In genomic region chr19:17393841-17394591, GRCm38 (mm10) we compare ENCODE assay signal across 7 mouse cellular contexts. TPM values are rescaled to one million over a fixed set of nuclear protein-coding genes. Genes with fewer than 3 reads are reported as not detected.
DNase-seq lines count a peak whose midpoint lies in the region; ATAC-seq lines count a peak whose summit lies in the region.

Gene Rfk, plus strand, starts transcription at chr19:17394043.

- H3K27ac ChIP-seq in intestine, embryonic 15.5 days = peak within 1 kb of the TSS; percentile 52
- H3K27ac ChIP-seq in midbrain, embryonic 10.5 days (replicated peaks) = peak within 1 kb of the TSS; percentile 86

- peak; percentile 99 for ATAC-seq in intestine, embryonic 15.5 days

- H3K4me3 ChIP-seq in intestine, embryonic 15.5 days (replicated peaks) = peak within 1 kb of the TSS; percentile 62
- H3K4me3 ChIP-seq in midbrain, embryonic 10.5 days = peak within 1 kb of the TSS; percentile 73

- H3K9ac ChIP-seq in intestine, embryonic 15.5 days = peak within 1 kb of the TSS; percentile 76

- intact Hi-C loops in left cerebral cortex, postnatal 25 days (cut with DNase I) = no loop called here

- H3K4me2 ChIP-seq in intestine, embryonic 15.5 days (replicated peaks) = peak within 1 kb of the TSS; percentile 67

- H3K9me3 ChIP-seq in intestine, embryonic 15.5 days = no peaks in the 10 kb centered on the region
- H3K9me3 ChIP-seq in midbrain, embryonic 10.5 days (replicated peaks) = no peaks in the 10 kb centered on the region

- DNase-seq in adrenal gland, adult (ENCODE audit: inconsistent age in 2 of 2, low spot score in 1 of 2) = peak; percentile 93 to 98
- peak; percentile 93 for DNase-seq in embryo, embryonic 10.5 days (ENCODE audit: low spot score)
- peak; percentile 94 for DNase-seq in gastrocnemius, postnatal 25 days
- peak; percentile 88 to 92 for DNase-seq in left cerebral cortex, postnatal 25 days (ENCODE audit: low spot score in 2 of 2)
- DNase-seq in midbrain, embryonic 10.5 days (ENCODE audit: low spot score) = peak; percentile 92
- peak; percentile 91 for DNase-seq in right cerebral cortex, postnatal 4 days

- 0 out of 2 replicates have a peak, but pooled peaks cover 4% of the 10 kb centered on the region for H3K36me3 ChIP-seq in intestine, embryonic 15.5 days
- peaks cover 24% of the 10 kb centered on the region for H3K36me3 ChIP-seq in midbrain, embryonic 10.5 days

- H3K27me3 ChIP-seq in intestine, embryonic 15.5 days (replicated peaks) = no peaks in the 10 kb centered on the region; the same call in 1 of the 2 replicates
- peaks cover 42% of the 10 kb centered on the region for H3K27me3 ChIP-seq in midbrain, embryonic 10.5 days (ENCODE audit: low read depth, poor library complexity, severe bottlenecking)

- 0 out of 2 replicates have a peak, but pooled peaks cover 2% of the 10 kb centered on the region for H3K4me1 ChIP-seq in intestine, embryonic 15.5 days (replicated peaks)
- peaks cover 11% of the 10 kb centered on the region for H3K4me1 ChIP-seq in midbrain, embryonic 10.5 days

- under 1% methylated on average over 83 of the region's 83 CpGs for WGBS in intestine, embryonic 15.5 days
- WGBS in midbrain, embryonic 10.5 days = under 1% methylated on average over 83 of the region's 83 CpGs

RNA-seq across cellular contexts. Expression of gene Rfk, which starts in this region (rescaled TPM):
- total RNA-seq in gastrocnemius, postnatal 25 days (2021) = 10 to 100 TPM; 56.8 to 57.7 TPM
- polyA plus RNA-seq in intestine, embryonic 15.5 days (2015; fragmentation: Nextera tagmentation; extraction: Ambion mirVana) = 109 and 117 TPM in 2 replicates
- 10 to 100 TPM; 62.4 to 64.0 TPM for total RNA-seq in left cerebral cortex, postnatal 25 days (2021)
- polyA plus RNA-seq in midbrain, embryonic 10.5 days (2016; fragmentation: Nextera tagmentation; extraction: Ambion mirVana) = 60.2 and 62.0 TPM in 2 replicates

Comparison
In these comparisons a context has a peak if more than half of its experiments do, and no peak if none do; other contexts are left out.
1. Peak in every context shown above with its lines: DNase-seq, ATAC-seq, H3K4me3 ChIP-seq and H3K27ac ChIP-seq.